Mouse (Mus musculus) kidney, adult 2 months (tissue): ENCODE data around the gene Wwtr1.

Experiments used
- CTCF ChIP-seq: fragments of 200-500 bp; conservative IDR thresholded peaks from 2 replicates; pipeline ENCODE4 v1.5.1; 2011; ENCODE audit warnings: low read depth, mild to moderate bottlenecking, control low read depth, low read length, moderate library complexity, mixed read lengths; ENCODE audit not compliant: insufficient read depth, insufficient read length
- POLR2A ChIP-seq: fragments of 200-500 bp; IDR thresholded peaks from one replicate; pipeline ENCODE4 v1.6.1; 2011; ENCODE audit warnings: low read depth, low read length, control low read depth

GRCm38 (mm10) chr3:57535483-57536185, 40.1 kb downstream of the Wwtr1 start:
- no peak for TF ChIP-seq CTCF
- no peak for TF ChIP-seq POLR2A
